Mouse (Mus musculus): ENCODE results near the gene Dkk3.

DNA sequence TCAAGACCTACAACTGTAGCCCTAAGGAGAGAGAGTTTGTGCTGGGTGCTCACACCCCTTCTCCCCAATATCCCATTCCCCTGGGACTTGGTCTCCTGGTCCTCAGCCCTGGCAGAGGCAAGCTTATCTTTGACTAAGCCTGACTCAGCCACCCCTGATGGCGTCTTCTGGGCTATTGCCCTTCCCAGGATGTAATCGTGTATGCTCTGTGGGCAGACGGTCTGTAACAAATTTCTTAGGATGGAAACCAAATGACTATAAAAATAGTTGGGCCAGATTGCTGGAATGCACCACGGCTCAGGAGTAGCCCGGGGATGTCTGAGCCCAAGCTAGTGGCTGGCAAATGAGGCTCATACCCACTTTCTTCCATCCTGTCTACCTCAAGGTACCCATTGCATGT, 44.0 kb upstream of the Dkk3 start:
- no peak for TF ChIP-seq CTCF (IDR thresholded peaks at IDR 0.05; ENCODE audit: control insufficient read depth, insufficient read depth, insufficient replicate concordance, low read depth, low read length)
- no peak for TF ChIP-seq POLR2A (IDR thresholded peaks at IDR 0.05; ENCODE audit: control insufficient read depth, low read depth, low read length)

Data from testis, adult 2 months (tissue).